Mouse (Mus musculus) intestine, postnatal 0 days (tissue): ENCODE results near the gene RPS10-NUDT3. TPM values are rescaled to one million over a fixed set of nuclear protein-coding genes. Genes with fewer than 3 reads are reported as not detected.

ENCODE experiments used
- ATAC-seq: fragments of 200-750 bp; cut with Nextera tagmentation; 2 replicates; pipeline ENCODE4 v1.8.0; 2017; ENCODE audit warnings: mild to moderate bottlenecking, moderate TSS enrichment, moderate library complexity
- H3K27ac ChIP-seq: fragments of 300-500 bp; sonication (generic); 2 replicates; pipeline ENCODE4 v1.5.1; 2014; ENCODE audit warnings: mild to moderate bottlenecking, low read depth, low read length, moderate library complexity
- H3K27me3 ChIP-seq: fragments of 300-500 bp; sonication (generic); replicated peaks from 2 replicates; pipeline ENCODE4 v1.6.1; 2014; ENCODE audit warnings: low read length, mixed read lengths; ENCODE audit not compliant: control insufficient read depth, insufficient read depth
- H3K36me3 ChIP-seq: fragments of 300-500 bp; sonication (generic); 2 replicates; pipeline ENCODE4 v1.6.1; 2014; ENCODE audit warnings: mild to moderate bottlenecking, moderate library complexity; ENCODE audit not compliant: control insufficient read depth, insufficient read depth
- H3K4me1 ChIP-seq: fragments of 300-500 bp; sonication (generic); replicated peaks from 2 replicates; pipeline ENCODE4 v1.6.1; 2014; ENCODE audit warnings: antibody characterized with exemption, low read length, mixed read lengths; ENCODE audit not compliant: control insufficient read depth, insufficient read depth
- H3K4me2 ChIP-seq: fragments of 300-500 bp; sonication (generic); replicated peaks from 2 replicates; pipeline ENCODE4 v1.6.1; 2014; ENCODE audit warnings: low read depth, mild to moderate bottlenecking, moderate library complexity
- H3K4me3 ChIP-seq: fragments of 300-500 bp; sonication (generic); 2 replicates; pipeline ENCODE4 v1.5.1; 2014; ENCODE audit warnings: low read depth, low read length
- H3K9ac ChIP-seq: fragments of 300-500 bp; sonication (generic); 2 replicates; pipeline ENCODE4 v1.6.1; 2014; ENCODE audit warnings: mild to moderate bottlenecking, low read depth, low read length
- H3K9me3 ChIP-seq: fragments of 300-500 bp; sonication (generic); 2 replicates; pipeline ENCODE4 v1.6.1; 2016; ENCODE audit warnings: mixed run types; ENCODE audit not compliant: control insufficient read depth
- CTCF ChIP-seq: sonication (generic); IDR thresholded peaks from 2 replicates; pipeline ENCODE4 v1.5.1; 2016; ENCODE audit warnings: low read depth, mild to moderate bottlenecking, control low read depth, antibody characterized with exemption, moderate library complexity
- WGBS: fragments of 180-500 bp; shearing (Covaris S2); extraction: QIAGEN DNeasy Blood & Tissue Kit; methylation state at CpG from one replicate; pipeline ENCODE4 v1.1.7; 2014; 5-methylcytosine and 5-hydroxymethylcytosine counted together
- polyA plus RNA-seq: library from polyadenylated mRNA; unstranded; fragments of >200 nt; fragmentation: Nextera tagmentation; extraction: Ambion mirVana; gene quantifications from 2 replicates; pipeline ENCODE4 v1.2.1, GENCODE M21; 2015

Gene RPS10-NUDT3
- polyA plus RNA-seq, 1 experiment from 2014 or later: not detected

- 81% methylated on average over 8 of the region's 8 CpGs for WGBS
- no peaks in the 10 kb centered on the region for H3K36me3 ChIP-seq
- H3K9me3 ChIP-seq: no peaks in the 10 kb centered on the region
- H3K4me2 ChIP-seq: no peak overlapping the region
- H3K27ac ChIP-seq: no peak overlapping the region
- no peak overlapping the region for H3K9ac ChIP-seq
- H3K4me3 ChIP-seq: no peak overlapping the region
- no peaks in the 10 kb centered on the region for H3K4me1 ChIP-seq
- no peaks in the 10 kb centered on the region for H3K27me3 ChIP-seq
- no peak for TF ChIP-seq CTCF
- ATAC-seq: no peak
Observed at GRCm38 (mm10) chr17:27532095-27532494, 102.9 kb downstream of the RPS10-NUDT3 start.

Other genes starting within 250 kb of the RPS10-NUDT3 start
- gene Grm4, start 113.8 kb downstream of the RPS10-NUDT3 start, polyA plus RNA-seq: 0.47 TPM in 2 replicates
- gene Hmga1, start 78.7 kb downstream of the RPS10-NUDT3 start, polyA plus RNA-seq: 108 and 116 TPM in 2 replicates
- gene AI413582, start 69.5 kb downstream of the RPS10-NUDT3 start, polyA plus RNA-seq: 80.3 and 83.0 TPM in 2 replicates
- gene Nudt3, start 11.7 kb downstream of the RPS10-NUDT3 start, polyA plus RNA-seq: 43.3 and 43.4 TPM in 2 replicates
- gene Rps10, start 1.4 kb upstream of the RPS10-NUDT3 start, polyA plus RNA-seq: 591 and 603 TPM in 2 replicates
- gene Pacsin1, start 20.3 kb upstream of the RPS10-NUDT3 start, polyA plus RNA-seq: 1.2 and 1.4 TPM in 2 replicates
- 8.9 and 9.9 TPM in 2 replicates for gene Spdef, start 93.7 kb upstream of the RPS10-NUDT3 start, polyA plus RNA-seq
- 27.4 and 29.5 TPM in 2 replicates for gene D17Wsu92e, start 185.4 kb upstream of the RPS10-NUDT3 start, polyA plus RNA-seq
- gene Snrpc, start 202.9 kb upstream of the RPS10-NUDT3 start, polyA plus RNA-seq: 156 and 160 TPM in 2 replicates
- 1.4 and 1.6 TPM in 2 replicates for gene Uhrf1bp1, start 221.2 kb upstream of the RPS10-NUDT3 start, polyA plus RNA-seq